Mouse (Mus musculus): ENCODE results near the gene Eno2. TPM values are rescaled to one million over a fixed set of nuclear protein-coding genes. Genes with fewer than 3 reads are reported as not detected.
A peak's percentile ranks its signal among the peaks of the same experiment; 100 is the strongest.
"Not testable (repeated sequence)": the region's sequence is repeated elsewhere in the genome, so short reads cannot be mapped to it uniquely, and the experiment has no call there.

Gene Eno2
- total RNA-seq, 4 experiments from 2014 or later: 23.0 to 74.2 (median 42.8) TPM

DNA sequence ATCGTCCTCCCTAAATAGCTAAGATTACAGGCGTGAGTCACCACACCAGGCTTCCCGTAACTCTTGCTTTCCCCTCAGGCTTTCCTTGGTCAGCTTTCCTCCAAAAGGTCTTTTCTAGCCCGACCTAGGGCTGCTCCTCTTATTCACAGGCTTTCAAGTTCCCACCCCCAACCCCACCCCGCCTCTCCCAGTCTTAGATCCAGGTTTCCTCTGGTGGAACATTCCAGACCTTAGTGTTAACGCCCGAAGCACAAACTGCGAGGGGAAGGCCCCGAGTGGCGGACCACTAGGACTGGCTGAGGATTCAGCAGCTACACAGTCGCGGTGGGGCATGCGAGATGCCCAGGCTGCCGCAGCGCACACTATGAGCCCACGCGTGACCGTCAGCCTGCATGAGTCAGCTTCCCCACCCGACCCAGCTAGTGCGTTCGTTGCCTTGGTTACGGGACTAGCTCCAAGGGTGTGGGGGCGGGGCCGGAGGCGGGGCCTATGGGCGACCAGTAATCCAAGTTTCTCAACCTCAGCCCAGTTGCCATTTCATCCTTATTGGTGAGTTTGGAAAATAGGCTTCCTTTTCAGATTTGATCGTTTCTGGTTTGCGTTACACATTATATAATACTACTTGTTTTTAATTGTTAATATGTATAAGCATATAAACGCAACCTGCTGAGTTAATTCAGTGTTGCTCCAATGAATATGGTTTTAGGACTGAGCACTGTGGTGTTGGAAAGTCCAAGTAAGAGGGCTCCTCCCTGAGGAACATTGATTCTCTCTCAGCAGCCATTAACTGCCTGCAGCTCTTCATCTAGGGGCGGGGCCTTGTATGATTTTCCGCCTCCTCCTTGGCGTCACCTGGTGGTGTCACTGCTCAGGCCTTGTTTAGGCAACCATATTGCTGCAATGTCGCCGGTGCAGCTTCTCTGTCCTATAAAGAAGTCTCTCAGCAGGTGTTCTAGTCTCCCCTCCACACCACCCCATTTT lies 36.2 kb upstream of the Eno2 start:
- peak; percentile 96 for DNase-seq

GRCm38 (mm10) chr6:124804341-124804740 lies 34.9 kb upstream of the Eno2 start:
- no peak for DNase-seq

GRCm38 (mm10) chr6:124803691-124804090 lies 34.2 kb upstream of the Eno2 start:
- DNase-seq: not testable (repeated sequence)

DNA sequence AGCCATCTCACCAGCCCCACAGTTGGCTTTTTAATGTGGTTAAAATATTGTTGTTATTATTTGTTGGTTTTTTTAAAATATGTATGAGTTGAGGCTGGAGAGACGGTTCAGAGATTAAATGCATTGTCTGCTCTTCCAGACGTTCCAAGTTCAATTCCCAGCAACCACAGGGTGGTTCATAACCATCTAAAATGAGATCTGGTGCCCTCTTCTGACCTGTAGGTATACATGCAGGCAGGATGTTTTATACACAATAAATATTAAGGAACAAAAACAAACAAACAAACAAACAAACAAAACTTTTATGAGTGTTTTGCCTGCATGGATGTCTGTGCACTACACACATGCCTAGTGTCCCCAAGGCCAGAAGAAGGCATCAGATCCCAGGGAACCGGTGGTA lies 33.6 kb upstream of the Eno2 start:
- DNase-seq: no peak

DNA sequence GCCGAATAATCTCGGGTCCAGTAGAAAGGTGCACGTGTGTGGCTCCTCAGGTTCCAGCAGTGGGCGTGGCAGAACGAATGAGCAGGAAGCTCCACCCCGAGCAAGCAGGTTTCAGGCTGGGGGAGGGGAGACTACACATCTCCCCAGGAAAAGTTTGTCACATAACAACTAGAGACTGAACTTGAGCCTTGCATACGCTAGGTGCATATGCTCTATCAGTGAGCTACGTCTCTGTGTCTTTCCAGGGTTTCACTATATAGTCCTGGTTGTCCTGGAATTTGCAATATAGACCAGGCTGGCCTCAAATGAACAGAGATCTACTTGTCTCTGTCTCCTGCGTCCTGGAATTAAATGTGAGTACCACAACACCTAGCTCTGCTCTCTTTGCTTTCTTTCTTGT lies 32.9 kb upstream of the Eno2 start:
- DNase-seq: not testable (repeated sequence)

GRCm38 (mm10) chr6:124796200-124796599 lies 26.7 kb upstream of the Eno2 start:
- DNase-seq: no peak

GRCm38 (mm10) chr6:124795781-124796180 lies 26.3 kb upstream of the Eno2 start:
- DNase-seq: no peak

GRCm38 (mm10) chr6:124791911-124792310 lies 22.4 kb upstream of the Eno2 start:
- no peak for DNase-seq

GRCm38 (mm10) chr6:124790121-124790520 lies 20.6 kb upstream of the Eno2 start:
- no peak for DNase-seq

DNA sequence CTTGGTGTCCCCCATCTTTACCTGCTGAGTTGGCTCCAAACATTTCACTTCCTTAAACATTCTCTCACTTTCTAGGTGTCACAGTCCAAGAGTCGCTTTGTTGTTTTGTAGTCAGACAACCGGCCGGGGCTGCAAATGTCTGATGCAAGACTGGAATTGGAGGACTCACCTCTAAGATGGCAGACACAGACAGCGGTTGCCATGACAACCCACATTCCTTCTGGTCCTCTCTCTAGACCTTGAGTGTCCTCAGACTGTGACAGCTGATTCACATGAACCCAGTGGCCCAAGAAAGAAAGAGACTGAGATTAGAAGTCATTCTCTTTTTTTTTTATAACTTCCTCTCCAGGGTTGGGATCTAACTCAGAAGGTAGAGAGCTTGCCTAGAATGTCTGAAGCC lies 20.0 kb upstream of the Eno2 start:
- no peak for DNase-seq

DNA sequence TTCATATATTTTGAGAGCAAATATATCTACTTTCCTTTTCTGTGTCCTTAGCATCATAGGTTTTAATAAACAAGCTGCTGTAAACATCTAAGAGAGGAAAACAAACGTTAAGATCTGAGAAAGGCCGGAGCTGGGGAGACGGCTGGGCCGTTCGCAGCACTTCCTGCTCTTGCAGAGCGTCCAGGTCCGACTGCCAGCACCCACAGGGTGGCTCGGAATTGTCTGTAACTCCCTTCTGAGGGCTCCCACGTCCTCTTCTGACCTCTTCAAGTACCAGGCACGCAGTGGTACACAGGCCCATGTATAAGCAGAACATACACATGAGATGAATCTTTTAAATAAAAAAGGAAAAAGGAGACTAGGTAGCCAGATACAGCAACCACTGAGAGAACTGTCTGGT lies 18.2 kb upstream of the Eno2 start:
- no peak for DNase-seq

DNA sequence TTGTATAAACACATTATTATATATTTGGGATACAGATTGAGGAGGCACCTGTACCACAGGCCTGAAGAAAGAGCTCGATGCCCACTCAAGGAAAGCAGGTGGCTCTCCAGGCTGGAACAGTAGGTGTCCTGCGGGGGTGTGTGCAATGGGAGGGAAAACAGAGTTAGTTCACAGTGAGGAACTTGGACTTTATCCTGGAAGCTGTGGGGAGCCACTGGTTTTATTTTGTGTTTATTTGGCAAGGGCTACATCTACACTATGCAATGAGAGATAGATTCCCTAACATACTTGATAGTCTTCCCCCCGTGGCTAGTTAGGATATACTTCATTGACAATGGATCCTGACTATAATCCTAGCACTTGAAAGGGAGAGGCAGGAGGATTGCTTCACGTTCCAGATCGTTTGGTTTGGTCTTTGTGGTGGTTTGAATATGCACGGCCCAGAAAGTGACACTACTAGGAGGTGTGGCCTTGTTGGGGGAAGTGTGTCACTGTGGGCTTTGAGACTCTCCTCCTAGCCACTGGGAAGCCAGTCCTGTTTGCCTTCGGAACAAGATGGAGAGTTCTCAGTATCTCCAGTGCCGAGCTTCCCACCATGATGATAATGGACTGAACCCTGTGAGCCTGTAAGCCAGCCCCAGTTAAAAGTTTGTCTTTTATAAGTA lies 17.4 kb upstream of the Eno2 start:
- DNase-seq: no peak

DNA sequence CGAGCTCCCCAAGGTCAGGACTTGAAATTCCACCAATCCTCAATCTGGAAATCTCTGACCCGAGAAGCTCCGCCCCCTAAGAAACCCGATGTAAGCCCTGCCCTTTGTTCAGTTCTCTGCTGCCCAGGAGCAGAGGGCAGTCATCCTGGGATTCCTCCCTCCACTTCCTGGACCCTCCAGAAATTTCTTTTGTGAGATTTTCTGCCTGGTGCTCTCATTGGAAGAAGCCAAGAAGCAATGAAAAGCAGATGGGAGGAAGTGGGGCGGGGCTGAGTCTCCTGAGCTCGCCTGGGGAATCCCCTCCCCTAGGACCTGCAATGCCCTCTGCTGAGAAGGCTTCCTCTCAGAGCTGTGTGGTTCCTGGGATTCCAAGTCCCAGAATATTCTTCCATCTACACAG lies 13.0 kb upstream of the Eno2 start:
- no peak for DNase-seq

DNA sequence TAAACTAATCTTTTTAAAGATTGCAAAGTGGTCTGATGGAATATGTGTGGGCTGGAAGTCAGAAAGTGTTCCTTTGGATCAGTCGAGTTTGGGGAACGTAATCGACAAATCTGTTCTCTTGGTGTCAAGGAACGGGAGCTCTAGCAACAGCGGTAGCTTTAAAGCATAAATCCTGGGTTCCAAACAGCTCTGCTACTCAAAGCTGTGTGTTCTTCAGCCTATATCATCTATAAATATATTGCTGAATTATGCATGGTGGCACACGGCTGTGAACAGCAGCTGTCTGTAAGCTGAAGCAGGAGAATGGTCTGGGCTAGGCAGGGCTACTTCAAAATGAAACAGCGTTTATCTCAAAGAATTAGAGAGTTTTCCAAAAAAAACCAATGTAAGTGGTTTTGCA lies 11.4 kb upstream of the Eno2 start:
- no peak for DNase-seq

GRCm38 (mm10) chr6:124779984-124780416 lies 10.5 kb upstream of the Eno2 start:
- DNase-seq: no peak

- no peak for DNase-seq
Observed at GRCm38 (mm10) chr6:124779222-124779983, 9.9 kb upstream of the Eno2 start, which contains the start of gene Lrrc23. Lrrc23 (minus strand) TSS chr6:124779727.

GRCm38 (mm10) chr6:124770511-124770910 lies 1.0 kb upstream of the Eno2 start:
- no peak for DNase-seq

DNA sequence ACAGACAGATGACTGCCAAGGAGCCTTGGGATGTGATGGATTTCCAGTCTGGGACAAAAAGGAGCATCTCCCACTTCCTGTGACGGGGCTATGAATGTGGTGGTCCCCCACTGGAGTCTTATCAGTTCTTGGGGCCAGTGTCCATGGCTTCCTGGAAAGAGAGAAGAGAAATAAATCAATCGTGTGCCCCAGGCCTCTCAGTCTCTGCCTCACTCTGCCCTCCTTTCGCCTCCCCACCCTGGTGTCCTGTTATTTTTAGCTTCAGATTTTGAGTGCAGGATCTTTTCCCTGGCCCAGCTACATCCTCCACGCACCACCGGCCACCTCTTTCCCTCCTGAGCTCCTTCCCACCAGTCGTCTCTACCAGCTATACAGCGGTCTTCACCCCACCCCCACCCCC lies 540 bp upstream of the Eno2 start:
- DNase-seq: no peak

GRCm38 (mm10) chr6:124768704-124769044 lies 799 bp downstream of the Eno2 start:
- DNase-seq: no peak

DNA sequence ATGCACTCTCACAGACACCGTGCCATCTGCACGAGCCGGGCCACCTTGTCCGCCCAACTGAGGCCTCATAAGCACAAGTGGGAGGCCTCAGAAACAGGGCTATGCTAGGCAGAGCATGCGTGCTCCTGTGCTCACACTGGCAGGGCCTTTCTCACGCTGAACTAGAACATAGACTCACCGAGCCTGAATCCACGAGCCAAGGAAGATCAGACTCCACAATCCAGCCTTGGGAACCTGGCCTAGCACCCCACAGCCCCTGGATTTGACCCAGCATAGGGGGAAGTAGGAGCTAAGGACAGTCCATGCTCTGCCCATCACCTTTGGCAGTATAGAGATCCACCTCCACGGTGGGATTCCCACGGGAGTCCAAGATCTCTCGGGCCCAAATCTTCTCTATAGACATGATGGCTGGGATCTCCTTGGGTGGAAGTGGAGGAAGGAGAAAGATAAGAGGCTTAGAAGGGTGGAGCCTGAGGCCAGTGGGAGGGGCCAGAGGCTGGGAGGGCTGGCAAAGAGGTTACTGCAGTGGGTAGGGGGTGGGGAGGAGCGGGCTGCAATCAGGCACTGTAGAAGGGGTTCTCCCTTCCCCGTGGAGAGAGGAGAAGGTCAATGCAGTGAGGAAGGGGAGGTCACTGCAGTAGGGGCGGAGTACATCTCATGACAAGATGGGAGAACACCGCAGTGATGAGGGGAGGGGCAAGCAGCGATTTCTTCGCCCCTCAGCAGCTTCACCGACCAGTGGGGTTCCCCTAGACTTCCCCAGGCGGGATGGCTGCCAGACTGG lies 1.4 kb downstream of the Eno2 start:
- no peak for DNase-seq

DNA sequence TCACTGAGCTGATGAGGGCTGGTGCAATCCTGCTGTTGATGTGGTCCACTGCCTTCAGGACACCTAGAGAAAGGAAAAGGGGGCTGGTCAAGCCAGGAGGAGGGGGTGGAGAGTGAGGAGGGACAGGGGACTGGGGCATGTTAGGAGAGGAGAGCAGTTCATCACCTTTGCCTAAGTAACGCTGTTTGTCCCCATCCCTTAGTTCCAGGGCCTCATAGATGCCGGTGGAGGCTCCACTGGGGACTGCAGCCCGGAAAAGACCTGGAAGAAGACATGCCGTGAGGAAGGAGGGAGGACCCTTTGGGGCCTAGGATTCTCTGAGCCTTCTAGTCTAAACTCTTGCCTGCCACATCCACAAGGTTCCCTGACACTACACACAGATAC lies 1.9 kb downstream of the Eno2 start:
- DNase-seq: no peak

DNA sequence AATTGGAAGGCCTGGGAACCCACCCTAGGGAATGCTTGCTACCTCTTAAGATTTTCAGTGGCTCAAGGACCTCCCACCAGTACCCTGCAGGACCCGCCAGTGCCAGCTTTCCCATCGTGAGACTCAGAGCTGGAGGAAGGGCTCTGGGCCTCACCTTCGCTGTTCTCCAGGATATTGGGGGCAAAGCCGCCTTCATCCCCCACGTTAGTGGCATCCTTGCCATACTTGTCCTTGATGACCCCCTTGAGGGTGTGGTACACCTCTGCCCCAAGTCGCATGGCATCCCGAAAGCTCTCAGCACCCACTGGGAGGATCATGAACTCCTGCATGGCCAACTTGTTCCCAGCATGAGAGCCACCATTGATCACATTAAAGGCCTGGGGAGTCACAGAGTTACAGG lies 3.5 kb downstream of the Eno2 start:
- DNase-seq: no peak
